Mouse (Mus musculus) ovary, postnatal 36 days (tissue): Measurements from ENCODE around the gene Rnf145.
"Not testable (repeated sequence)": the region's sequence is repeated elsewhere in the genome, so short reads cannot be mapped to it uniquely, and the experiment has no call there.

Experiments used
- DNase-seq: peaks from one replicate; pipeline ENCODE4 v3.0.0; 2022; ENCODE audit warnings: low spot score, mixed read lengths

Rnf145 gene

GRCm38 (mm10) chr11:44562389-44563135 is 43.8 kb downstream of the Rnf145 start:
- no peak for DNase-seq

GRCm38 (mm10) chr11:44564245-44564864 is 45.6 kb downstream of the Rnf145 start:
- DNase-seq = no peak

- DNase-seq = no peak
Measured at GRCm38 (mm10) chr11:44564940-44565339, 46.2 kb downstream of the Rnf145 start.

GRCm38 (mm10) chr11:44570336-44570735 is 51.6 kb downstream of the Rnf145 start:
- not testable (repeated sequence) for DNase-seq

- no peak for DNase-seq
Measured at GRCm38 (mm10) chr11:44572781-44573180, 54.0 kb downstream of the Rnf145 start.

- DNase-seq = no peak
Measured at GRCm38 (mm10) chr11:44573396-44573795, 54.6 kb downstream of the Rnf145 start.

GRCm38 (mm10) chr11:44574391-44574790 is 55.6 kb downstream of the Rnf145 start:
- no peak for DNase-seq

GRCm38 (mm10) chr11:44574820-44575219 is 56.1 kb downstream of the Rnf145 start:
- DNase-seq = no peak

- no peak for DNase-seq
Measured at GRCm38 (mm10) chr11:44577911-44578310, 59.1 kb downstream of the Rnf145 start.

- no peak for DNase-seq
Measured at GRCm38 (mm10) chr11:44581277-44581683, 62.5 kb downstream of the Rnf145 start.

- no peak for DNase-seq
Measured at GRCm38 (mm10) chr11:44586047-44586696, 67.4 kb downstream of the Rnf145 start.

GRCm38 (mm10) chr11:44593016-44593415 is 74.3 kb downstream of the Rnf145 start:
- no peak for DNase-seq

GRCm38 (mm10) chr11:44594768-44595167 is 76.0 kb downstream of the Rnf145 start:
- DNase-seq = no peak

GRCm38 (mm10) chr11:44606881-44607280 is 88.1 kb downstream of the Rnf145 start:
- DNase-seq = no peak

GRCm38 (mm10) chr11:44608646-44609045 is 89.9 kb downstream of the Rnf145 start:
- DNase-seq = no peak

- DNase-seq = peak; percentile 84
Measured at GRCm38 (mm10) chr11:44610971-44611781, 92.4 kb downstream of the Rnf145 start.

- no peak for DNase-seq
Measured at GRCm38 (mm10) chr11:44612156-44612555, 93.4 kb downstream of the Rnf145 start.

GRCm38 (mm10) chr11:44612681-44613410 is 94.1 kb downstream of the Rnf145 start:
- DNase-seq = no peak

GRCm38 (mm10) chr11:44613411-44614180 is 94.8 kb downstream of the Rnf145 start:
- no peak for DNase-seq
